Mouse (Mus musculus) stomach, embryonic 16.5 days (tissue): Measurements from ENCODE around the gene Emcn. TPM values are rescaled to one million over a fixed set of nuclear protein-coding genes. Genes with fewer than 3 reads are reported as not detected.

ENCODE experiments used
- ATAC-seq: fragments of 200-750 bp; cut with Nextera tagmentation; 2 replicates; pipeline ENCODE4 v1.8.0; 2017; ENCODE audit warnings: moderate number of reproducible peaks, moderate TSS enrichment; ENCODE audit not compliant: insufficient read depth, low FRiP score
- H3K27ac ChIP-seq: fragments of 300-500 bp; sonication (generic); 2 replicates; pipeline ENCODE4 v1.5.1; 2014; ENCODE audit warnings: low read length
- H3K27me3 ChIP-seq: fragments of 300-500 bp; sonication (generic); 2 replicates; pipeline ENCODE4 v1.6.1; 2014; ENCODE audit warnings: low read length, control low read depth, mixed read lengths; ENCODE audit not compliant: control insufficient read depth, insufficient read depth
- H3K36me3 ChIP-seq: fragments of 300-500 bp; sonication (generic); 2 replicates; pipeline ENCODE4 v1.6.1; 2014; ENCODE audit warnings: low read length; ENCODE audit not compliant: control insufficient read depth, insufficient read depth
- H3K4me1 ChIP-seq: fragments of 300-500 bp; sonication (generic); 2 replicates; pipeline ENCODE4 v1.6.1; 2014; ENCODE audit warnings: low read length, control low read depth, mixed read lengths; ENCODE audit not compliant: control insufficient read depth, insufficient read depth
- H3K4me2 ChIP-seq: fragments of 300-500 bp; sonication (generic); 2 replicates; pipeline ENCODE4 v1.6.1; 2014; ENCODE audit warnings: low read depth, low read length, mixed read lengths
- H3K4me3 ChIP-seq: fragments of 300-500 bp; sonication (generic); replicated peaks from 2 replicates; pipeline ENCODE4 v1.5.1; 2014; ENCODE audit warnings: mild to moderate bottlenecking, low read length
- H3K9ac ChIP-seq: fragments of 300-500 bp; sonication (generic); 2 replicates; pipeline ENCODE4 v1.6.1; 2014; ENCODE audit warnings: low read length
- H3K9me3 ChIP-seq: fragments of 300-500 bp; sonication (generic); replicated peaks from 2 replicates; pipeline ENCODE4 v1.6.1; 2016; ENCODE audit warnings: low read length, control low read depth; ENCODE audit not compliant: control insufficient read depth
- WGBS: fragments of 180-500 bp; shearing (Covaris S2); extraction: QIAGEN DNeasy Blood & Tissue Kit; methylation state at CpG from one replicate; pipeline ENCODE4 v1.1.7; 2014; 5-methylcytosine and 5-hydroxymethylcytosine counted together
- polyA plus RNA-seq: library from polyadenylated mRNA; unstranded; fragments of >200 nt; fragmentation: Nextera tagmentation; extraction: Ambion mirVana; gene quantifications from 2 replicates; pipeline ENCODE4 v1.2.1, GENCODE M21; 2015

Gene Emcn
- 20.9 and 23.2 TPM in 2 replicates for polyA plus RNA-seq

DNA sequence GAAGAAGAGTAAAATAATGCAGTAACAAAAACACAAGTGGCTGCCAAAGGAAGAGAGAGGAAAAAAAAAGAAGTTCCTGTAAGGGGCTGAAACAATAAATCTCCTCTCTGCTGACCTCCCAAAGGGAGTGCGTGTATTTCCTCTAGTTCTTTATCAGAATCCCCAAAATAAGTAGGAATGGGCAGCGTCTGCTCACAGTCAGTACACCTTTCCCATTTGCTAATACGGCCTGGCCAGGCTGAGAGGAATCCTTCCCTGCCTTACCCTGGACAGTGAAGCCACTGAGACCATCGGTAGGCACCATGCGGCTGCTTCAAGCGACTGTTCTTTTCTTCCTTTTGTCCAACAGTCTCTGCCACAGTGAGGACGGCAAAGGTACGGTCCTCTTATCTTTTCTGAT, at the start of gene Emcn:
TSS of gene Emcn (plus strand) at position 130 of the 400 bp plus-strand sequence.
- H3K36me3 ChIP-seq, result no peaks in the 10 kb centered on the region
- H3K4me2 ChIP-seq, result no peak within 1 kb of the TSS
- no peaks in the 10 kb centered on the region for H3K27me3 ChIP-seq
- no peak for ATAC-seq
- WGBS, result 52% methylated on average over 8 of the region's 8 CpGs
- H3K4me1 ChIP-seq, result 0 out of 2 replicates have a peak, but pooled peaks cover 3% of the 10 kb centered on the region
- H3K9ac ChIP-seq, result no peak within 1 kb of the TSS
- H3K27ac ChIP-seq, result no peak within 1 kb of the TSS; the same call in 1 of the 2 replicates
- peak within 1 kb of the TSS; percentile 21 for H3K4me3 ChIP-seq
- no peaks in the 10 kb centered on the region for H3K9me3 ChIP-seq

DNA sequence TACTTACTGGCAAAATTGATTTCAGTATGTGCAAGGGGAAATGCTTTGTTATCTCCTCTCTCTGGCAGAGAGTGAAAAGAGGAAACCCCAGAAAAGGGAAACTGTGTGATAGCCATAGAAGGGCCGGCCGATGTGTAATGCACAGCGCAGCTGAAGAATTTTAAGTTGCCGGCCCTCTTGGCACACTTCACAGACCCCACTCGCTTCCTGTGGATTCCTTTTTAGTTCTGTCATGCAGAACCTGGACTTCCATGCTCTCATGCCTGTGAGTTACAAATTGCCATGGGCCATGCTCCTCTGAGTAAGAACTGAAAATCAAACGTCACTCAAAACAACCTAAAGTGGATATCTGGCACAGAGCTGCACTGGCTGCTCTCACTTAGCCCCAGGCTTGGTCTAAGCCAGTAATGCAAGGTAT, 47.7 kb upstream of the Emcn start:
- 0 out of 2 replicates have a peak overlapping the region, but pooled peaks have one; percentile 1 for H3K4me2 ChIP-seq
- WGBS, result 33% methylated on average over 6 of the region's 6 CpGs
- H3K4me3 ChIP-seq, result no peak overlapping the region
- no peak for ATAC-seq
- no peaks in the 10 kb centered on the region for H3K4me1 ChIP-seq
- no peak overlapping the region for H3K9ac ChIP-seq
- no peak overlapping the region for H3K27ac ChIP-seq
- H3K36me3 ChIP-seq, result no peaks in the 10 kb centered on the region
- no peaks in the 10 kb centered on the region for H3K9me3 ChIP-seq
- no peaks in the 10 kb centered on the region for H3K27me3 ChIP-seq

GRCm38 (mm10) chr3:137298230-137298629, 42.6 kb upstream of the Emcn start:
- Histone ChIP-seq H3K9ac (no peak overlapping the region), H3K27me3 (no peaks in the 10 kb centered on the region), H3K4me2 (no peak overlapping the region), H3K27ac (no peak overlapping the region), H3K4me3 (no peak overlapping the region), H3K4me1 (no peaks in the 10 kb centered on the region), H3K36me3 (no peaks in the 10 kb centered on the region), H3K9me3 (no peaks in the 10 kb centered on the region)
- no peak for ATAC-seq
- WGBS, result 66% methylated on average over 2 of the region's 2 CpGs

DNA sequence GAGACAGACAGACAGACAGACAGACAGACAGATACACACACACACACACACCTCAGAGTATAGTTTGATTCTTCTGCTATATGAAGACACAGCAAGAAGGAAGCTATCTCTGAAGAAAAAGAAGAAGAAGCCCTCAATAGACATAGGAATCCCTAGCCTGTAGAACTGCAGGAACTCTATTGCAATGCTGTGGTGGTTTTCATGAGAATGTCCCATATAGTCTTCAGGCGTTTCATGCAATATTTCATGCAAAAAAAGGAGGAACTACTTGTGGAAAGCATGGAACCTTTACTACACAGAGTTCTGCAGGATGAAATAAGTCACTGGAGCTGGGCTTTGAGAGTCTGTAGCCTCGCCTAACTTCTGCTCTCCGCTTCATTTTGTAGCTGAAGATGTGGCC, 40.7 kb upstream of the Emcn start:
- Histone ChIP-seq H3K9me3 (no peaks in the 10 kb centered on the region), H3K36me3 (no peaks in the 10 kb centered on the region), H3K4me3 (no peak overlapping the region), H3K4me1 (no peaks in the 10 kb centered on the region), H3K27me3 (no peaks in the 10 kb centered on the region), H3K9ac (no peak overlapping the region), H3K27ac (no peak overlapping the region), H3K4me2 (no peak overlapping the region)
- WGBS, result 70% methylated on average over 3 of the region's 3 CpGs
- ATAC-seq, result no peak

DNA sequence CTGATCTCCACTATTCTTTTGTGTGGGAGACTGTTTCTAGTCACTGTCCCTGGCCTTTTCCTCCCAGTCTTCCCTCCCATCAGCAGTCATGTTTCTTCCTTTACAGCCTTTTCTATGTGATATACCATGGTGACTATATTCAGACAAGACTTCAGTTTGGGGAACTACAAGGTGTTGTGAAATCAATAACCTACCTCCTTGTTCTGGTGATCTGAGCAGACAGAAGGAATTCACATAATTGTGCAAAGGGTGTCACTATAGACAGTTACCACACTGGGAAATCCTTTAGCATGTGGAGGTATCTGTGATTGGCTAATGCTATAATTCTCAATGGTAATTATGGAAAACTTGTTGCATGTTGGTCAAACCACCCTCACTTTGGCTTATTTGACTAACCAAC, 39.7 kb upstream of the Emcn start:
- Histone ChIP-seq H3K27ac (no peak overlapping the region), H3K4me2 (no peak overlapping the region), H3K4me3 (no peak overlapping the region), H3K9me3 (no peaks in the 10 kb centered on the region), H3K4me1 (no peaks in the 10 kb centered on the region), H3K9ac (no peak overlapping the region), H3K27me3 (no peaks in the 10 kb centered on the region), H3K36me3 (no peaks in the 10 kb centered on the region)
- ATAC-seq, result no peak

- Histone ChIP-seq H3K4me1 (no peaks in the 10 kb centered on the region), H3K4me3 (no peak overlapping the region), H3K27ac (no peak overlapping the region), H3K9me3 (no peaks in the 10 kb centered on the region), H3K27me3 (no peaks in the 10 kb centered on the region), H3K4me2 (no peak overlapping the region), H3K36me3 (no peaks in the 10 kb centered on the region), H3K9ac (no peak overlapping the region)
- ATAC-seq, result no peak
- WGBS, result 35% methylated on average over 4 of the region's 4 CpGs
Measured at GRCm38 (mm10) chr3:137302804-137303203, 38.1 kb upstream of the Emcn start.

DNA sequence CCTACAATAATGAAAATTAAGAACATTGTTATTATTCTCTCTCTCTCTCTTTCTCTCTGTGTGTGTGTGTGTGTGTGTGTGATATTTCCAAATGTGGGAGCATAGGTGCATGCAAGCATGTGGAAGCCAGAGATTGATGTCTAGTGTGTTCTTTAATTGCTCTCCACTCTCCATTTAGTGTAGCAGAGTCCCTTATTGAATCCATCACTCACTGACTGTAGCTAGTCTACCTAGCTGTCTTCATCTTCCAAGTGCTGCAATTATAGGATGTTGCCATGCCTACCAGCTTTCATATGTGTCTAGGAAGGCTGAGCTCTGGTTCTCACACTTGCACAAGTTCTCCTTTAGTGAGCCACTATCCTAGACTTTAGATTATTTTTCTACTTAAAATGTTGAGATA, 30.9 kb upstream of the Emcn start:
- no peak for ATAC-seq
- Histone ChIP-seq H3K36me3 (no peaks in the 10 kb centered on the region), H3K4me1 (no peaks in the 10 kb centered on the region), H3K27ac (no peak overlapping the region), H3K27me3 (no peaks in the 10 kb centered on the region), H3K9me3 (no peaks in the 10 kb centered on the region), H3K4me2 (no peak overlapping the region), H3K4me3 (no peak overlapping the region), H3K9ac (no peak overlapping the region)

DNA sequence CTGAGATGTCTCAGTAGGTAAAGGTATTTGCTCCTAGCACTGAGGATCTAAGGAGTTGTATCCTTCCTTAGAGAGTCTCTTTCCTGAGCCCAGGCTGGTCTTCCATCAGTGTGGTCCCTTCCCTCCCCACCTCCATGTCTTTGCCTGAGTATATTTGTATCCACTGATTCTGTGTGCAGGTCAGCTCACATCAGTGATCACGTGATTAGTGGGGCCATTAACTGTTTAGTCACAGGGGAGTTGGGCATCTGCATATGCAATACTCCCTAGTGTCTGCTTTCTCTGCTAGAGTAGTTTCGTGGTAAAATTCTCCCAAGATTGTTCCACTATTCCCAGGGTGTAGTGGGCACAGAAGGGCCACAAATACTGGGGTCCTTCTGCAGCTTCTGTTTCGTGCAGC, 28.3 kb upstream of the Emcn start:
- whole genome bisulfite sequencing, result 70% methylated on average over 3 of the region's 3 CpGs

DNA sequence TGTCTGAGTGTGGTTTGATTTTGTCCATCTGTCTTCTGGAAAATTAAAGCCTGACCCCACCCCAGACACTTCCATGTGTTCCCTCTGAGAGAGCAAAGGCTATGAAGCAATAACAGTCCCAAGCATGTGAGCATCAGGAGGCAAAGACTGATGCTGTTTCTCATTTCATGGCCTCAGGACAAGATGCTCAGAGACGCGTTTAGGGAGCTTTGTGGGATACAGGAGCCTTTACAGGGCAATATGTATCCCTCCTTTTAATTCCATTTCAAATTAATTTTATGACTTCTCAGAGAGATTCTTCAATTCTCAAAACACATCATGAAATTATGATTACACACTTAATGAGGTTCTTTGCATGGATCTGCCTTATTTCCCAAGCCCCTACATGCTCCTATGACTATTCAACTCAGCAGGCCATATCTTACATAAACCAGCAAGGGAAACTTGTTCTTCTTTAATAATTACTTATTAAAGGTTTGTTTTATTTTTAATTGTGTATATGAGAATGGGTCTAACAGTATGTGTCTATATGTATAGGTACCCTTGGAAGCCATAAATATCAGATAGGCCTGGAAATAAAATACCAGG, 27.0 kb upstream of the Emcn start:
- WGBS, result 89% methylated on average over 2 of the region's 2 CpGs
- H3K9ac ChIP-seq, result no peak overlapping the region
- ATAC-seq, result no peak

More for the DNA sequence above, 28.3 kb upstream of the Emcn start:
- no peaks in the 10 kb centered on the region for H3K4me1 ChIP-seq
- H3K9me3 ChIP-seq, result no peaks in the 10 kb centered on the region
- no peak overlapping the region for H3K4me3 ChIP-seq
- no peak overlapping the region for H3K4me2 ChIP-seq
- no peak overlapping the region for H3K9ac ChIP-seq
- H3K27me3 ChIP-seq, result no peaks in the 10 kb centered on the region
- no peaks in the 10 kb centered on the region for H3K36me3 ChIP-seq
- no peak overlapping the region for H3K27ac ChIP-seq
- no peak for ATAC-seq

More for the DNA sequence above, 27.0 kb upstream of the Emcn start:
- Histone ChIP-seq H3K4me2 (no peak overlapping the region), H3K4me1 (no peaks in the 10 kb centered on the region), H3K27me3 (no peaks in the 10 kb centered on the region), H3K4me3 (no peak overlapping the region), H3K27ac (no peak overlapping the region), H3K36me3 (no peaks in the 10 kb centered on the region), H3K9me3 (no peaks in the 10 kb centered on the region)
